Mouse (Mus musculus) MEL (cell line): Measurements from ENCODE around the gene Trpt1. TPM values are rescaled to one million over a fixed set of nuclear protein-coding genes. Genes with fewer than 3 reads are reported as not detected.

Experiments used
- DNase-seq: peaks from one replicate; pipeline ENCODE4 v3.0.0; 2011; ENCODE audit warnings: low read depth, low spot score
- H3K27ac ChIP-seq: 2 replicates; pipeline ENCODE4 v1.5.1; 2012; ENCODE audit warnings: low read depth, mild to moderate bottlenecking, control low read depth, low read length, moderate library complexity; ENCODE audit not compliant: control insufficient read depth
- H3K27me3 ChIP-seq, 2 experiments: fragments of 150-350 bp in 1 of 2; sonication (generic) in 1 of 2; 2 replicates each; pipeline ENCODE4 v1.6.1; 2012; ENCODE audit warnings: low read length in 2 of 2, mild to moderate bottlenecking in 2 of 2, improper control_type of control experiment in 1 of 2, moderate library complexity in 1 of 2; ENCODE audit not compliant: insufficient read depth in 2 of 2, control insufficient read depth in 1 of 2
- H3K36me3 ChIP-seq, 2 experiments: 2 replicates each; pipeline ENCODE4 v1.6.1; 2012 to 2014; ENCODE audit warnings: low read length in 2 of 2, improper control_type of control experiment in 1 of 2, inconsistent platforms in 1 of 2, mild to moderate bottlenecking in 1 of 2; ENCODE audit not compliant: insufficient read depth in 2 of 2, control insufficient read depth in 1 of 2
- H3K4me1 ChIP-seq, 2 experiments: fragments of 150-350 bp in 1 of 2; sonication (generic) in 1 of 2; 2 replicates each; pipeline ENCODE4 v1.6.1; 2012; ENCODE audit warnings: low read length in 2 of 2, improper control_type of control experiment in 1 of 2, mild to moderate bottlenecking in 1 of 2; ENCODE audit not compliant: insufficient read depth in 2 of 2, control insufficient read depth in 1 of 2
- H3K4me3 ChIP-seq, 2 experiments: fragments of 150-350 bp in 1 of 2; sonication (generic) in 1 of 2; 2 replicates each; pipeline ENCODE4 v1.5.1; 2012; ENCODE audit warnings: low read depth in 2 of 2, low read length in 2 of 2, mild to moderate bottlenecking in 2 of 2, moderate library complexity in 2 of 2, control low read depth in 1 of 2, improper control_type of control experiment in 1 of 2; ENCODE audit not compliant: control insufficient read depth in 1 of 2, insufficient read depth in 1 of 2
- H3K79me2 ChIP-seq: 2 replicates; pipeline ENCODE4 v1.6.1; 2012; ENCODE audit warnings: mild to moderate bottlenecking, low read length, moderate library complexity; ENCODE audit not compliant: control insufficient read depth, poor library complexity, insufficient read depth
- H3K9ac ChIP-seq: 2 replicates; pipeline ENCODE4 v1.6.1; 2012; ENCODE audit warnings: low read depth, mild to moderate bottlenecking, control low read depth, low read length, moderate library complexity; ENCODE audit not compliant: control insufficient read depth, poor library complexity, severe bottlenecking
- H3K9me3 ChIP-seq: fragments of 150-350 bp; sonication (generic); replicated peaks from 2 replicates; pipeline ENCODE4 v1.6.1; 2012; ENCODE audit warnings: mild to moderate bottlenecking, low read length, improper control_type of control experiment, moderate library complexity; ENCODE audit not compliant: insufficient read depth
- BHLHE40 ChIP-seq: IDR thresholded peaks from 2 replicates; pipeline ENCODE4 v1.6.1; 2012; ENCODE audit warnings: low read depth, mild to moderate bottlenecking, inconsistent platforms, low read length, improper control_type of control experiment, borderline replicate concordance
- CTCF ChIP-seq, 3 experiments: IDR thresholded peaks in 2 of 3; conservative IDR thresholded peaks in 1 of 3; 2 replicates each; pipeline ENCODE4 v1.5.1; 2011 to 2012; ENCODE audit warnings: low read length in 3 of 3, low read depth in 2 of 3, mild to moderate bottlenecking in 2 of 3, improper control_type of control experiment in 1 of 3, inconsistent platforms in 1 of 3, mixed read lengths in 1 of 3, moderate library complexity in 1 of 3; ENCODE audit not compliant: control insufficient read depth in 1 of 3, insufficient read depth in 1 of 3, poor library complexity in 1 of 3, severe bottlenecking in 1 of 3
- EP300 ChIP-seq, 2 experiments: IDR thresholded peaks; 2 replicates each; pipeline ENCODE4 v1.6.1; 2011; ENCODE audit warnings: improper control_type of control experiment in 2 of 2, low read length in 2 of 2, low read depth in 1 of 2, mild to moderate bottlenecking in 1 of 2
- ETS1 ChIP-seq: IDR thresholded peaks from 2 replicates; pipeline ENCODE4 v1.6.1; 2012; ENCODE audit warnings: low read depth, mild to moderate bottlenecking, inconsistent platforms, low read length, improper control_type of control experiment, moderate library complexity
- GABPA ChIP-seq: IDR thresholded peaks from 2 replicates; pipeline ENCODE4 v1.6.1; 2012; ENCODE audit warnings: low read depth, mild to moderate bottlenecking, inconsistent platforms, low read length, improper control_type of control experiment, moderate library complexity
- GATA1 ChIP-seq: IDR thresholded peaks from 2 replicates; pipeline ENCODE4 v1.6.1; 2011; ENCODE audit warnings: low read depth, low read length, improper control_type of control experiment
- HCFC1 ChIP-seq: IDR thresholded peaks from 2 replicates; pipeline ENCODE4 v1.6.1; 2012; ENCODE audit warnings: low read depth, mild to moderate bottlenecking, inconsistent platforms, low read length, improper control_type of control experiment, moderate library complexity
- MAFK ChIP-seq: IDR thresholded peaks from 2 replicates; pipeline ENCODE4 v1.6.1; 2011; ENCODE audit warnings: low read depth, mild to moderate bottlenecking, low read length, improper control_type of control experiment, borderline replicate concordance
- MAX ChIP-seq: IDR thresholded peaks from 2 replicates; pipeline ENCODE4 v1.6.1; 2011; ENCODE audit warnings: low read length, improper control_type of control experiment
- MXI1 ChIP-seq: IDR thresholded peaks from 2 replicates; pipeline ENCODE4 v1.6.1; 2011; ENCODE audit warnings: mild to moderate bottlenecking, low read depth, low read length, improper control_type of control experiment
- MYC ChIP-seq: IDR thresholded peaks from 2 replicates; pipeline ENCODE4 v1.6.1; 2011; ENCODE audit warnings: low read depth, mild to moderate bottlenecking, low read length, improper control_type of control experiment, moderate library complexity
- NRF1 ChIP-seq: IDR thresholded peaks from 2 replicates; pipeline ENCODE4 v1.6.1; 2014; ENCODE audit warnings: low read depth, mild to moderate bottlenecking, inconsistent platforms, low read length, improper control_type of control experiment, moderate library complexity; ENCODE audit not compliant: poor library complexity, insufficient read depth, severe bottlenecking
- POLR2A ChIP-seq, 2 experiments: IDR thresholded peaks; 2 replicates each; pipeline ENCODE4 v1.6.1; 2011 to 2012; ENCODE audit warnings: low read length in 2 of 2, mild to moderate bottlenecking in 2 of 2, control low read depth in 1 of 2, improper control_type of control experiment in 1 of 2, low read depth in 1 of 2, moderate library complexity in 1 of 2; ENCODE audit not compliant: control insufficient read depth in 1 of 2, insufficient read depth in 1 of 2, poor library complexity in 1 of 2
- RAD21 ChIP-seq: IDR thresholded peaks from 2 replicates; pipeline ENCODE4 v1.6.1; 2011; ENCODE audit warnings: mild to moderate bottlenecking, low read depth, low read length, improper control_type of control experiment
- RCOR1 ChIP-seq: IDR thresholded peaks from 2 replicates; pipeline ENCODE4 v1.6.1; 2012; ENCODE audit warnings: low read depth, mild to moderate bottlenecking, inconsistent platforms, low read length, improper control_type of control experiment
- SIN3A ChIP-seq: IDR thresholded peaks from 2 replicates; pipeline ENCODE4 v1.6.1; 2012; ENCODE audit warnings: low read length, improper control_type of control experiment, inconsistent platforms
- SMC3 ChIP-seq: IDR thresholded peaks from 2 replicates; pipeline ENCODE4 v1.6.1; 2011; ENCODE audit warnings: low read depth, low read length, improper control_type of control experiment
- TAL1 ChIP-seq: IDR thresholded peaks from 2 replicates; pipeline ENCODE4 v1.6.1; 2012; ENCODE audit warnings: mild to moderate bottlenecking, inconsistent platforms, low read length, moderate library complexity, mixed read lengths
- TBP ChIP-seq: IDR thresholded peaks from 2 replicates; pipeline ENCODE4 v1.8.0; 2011; ENCODE audit warnings: low read depth, low read length, improper control_type of control experiment
- TCF12 ChIP-seq: IDR thresholded peaks from 2 replicates; pipeline ENCODE4 v1.6.1; 2014; ENCODE audit warnings: low read depth, mild to moderate bottlenecking, inconsistent platforms, low read length, improper control_type of control experiment, moderate library complexity
- USF2 ChIP-seq, 2 experiments: IDR thresholded peaks; 2 replicates each; pipeline ENCODE4 v1.6.1; 2011 to 2012; ENCODE audit warnings: improper control_type of control experiment in 2 of 2, low read length in 2 of 2, borderline replicate concordance in 1 of 2, inconsistent platforms in 1 of 2, low read depth in 1 of 2, mild to moderate bottlenecking in 1 of 2; ENCODE audit not compliant: insufficient read depth in 1 of 2
- ZKSCAN1 ChIP-seq: IDR thresholded peaks from 2 replicates; pipeline ENCODE4 v1.6.1; 2012; ENCODE audit warnings: low read depth, mild to moderate bottlenecking, inconsistent platforms, low read length, improper control_type of control experiment, moderate library complexity
- polyA plus RNA-seq, 2 experiments: library from polyadenylated mRNA; stranded (reverse) in 1 of 2; unstranded in 1 of 2; fragments of >175 nt in 1 of 2; fragments of >200 nt in 1 of 2; gene quantifications; 2 replicates each; pipeline versions ENCODE4 v1.2.1 to v1.2.4; 2012; ENCODE audit warnings: low replicate concordance in 2 of 2, low read depth in 1 of 2; ENCODE audit not compliant: insufficient read length in 2 of 2, insufficient read depth in 1 of 2, missing spikeins in 1 of 2
- total RNA-seq: library from RNA; depleted of rRNA; stranded (reverse); fragments of 300-350 nt; gene quantifications from 2 replicates; pipeline ENCODE4 v1.2.3, GENCODE M21; 2012

The Trpt1 gene
- total and polyA plus RNA-seq, 3 experiments = 1.8 to 2.3 TPM; not detected in 1

DNA sequence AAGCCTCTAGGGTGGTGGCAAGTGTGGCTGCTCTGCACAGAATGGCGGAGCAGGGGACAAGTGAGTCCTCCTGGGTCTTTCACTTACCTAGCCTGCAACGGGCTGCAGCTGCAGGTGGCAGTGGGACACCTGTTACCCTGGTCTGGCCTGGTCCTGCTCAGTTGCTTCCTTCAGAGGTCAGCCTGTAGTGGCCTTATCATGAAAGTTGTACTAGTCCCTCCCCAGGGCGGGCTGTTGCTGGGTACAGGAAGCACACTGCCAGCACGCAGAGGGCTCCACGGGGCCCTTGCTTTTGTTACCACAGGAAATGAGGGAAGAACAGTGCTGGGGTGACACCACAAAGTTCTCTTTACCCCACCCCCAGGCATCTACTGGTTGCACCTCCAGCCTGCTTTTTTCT is 23.3 kb downstream of the Trpt1 start, which contains the start of gene Fermt3 (continued):
- TF ChIP-seq POLR2A (IDR thresholded peaks at IDR 0.05; ENCODE audit: control insufficient read depth in 1 of 2, insufficient read depth in 1 of 2, low read depth in 1 of 2, low read length in 2 of 2, poor library complexity in 1 of 2) = peak in 1 of 2 experiments; percentile 95; a peak in 3 of 4 replicates
- 0 out of 2 replicates have a peak, but pooled peaks have one; percentile 4 for TF ChIP-seq NRF1
- no peak for TF ChIP-seq CTCF (IDR thresholded peaks at IDR 0.05 in 2 of 3, conservative IDR thresholded peaks at IDR 0.05 in 1 of 3; ENCODE audit: control insufficient read depth in 1 of 3, insufficient read depth in 1 of 3, low read depth in 2 of 3, low read length in 3 of 3, poor library complexity in 1 of 3, severe bottlenecking in 1 of 3)
- peak; percentile 75; the same call in 1 of the 2 replicates for TF ChIP-seq MXI1
- TF ChIP-seq TBP = peak; percentile 88
- TF ChIP-seq EP300 (IDR thresholded peaks at IDR 0.05; ENCODE audit: low read depth in 1 of 2, low read length in 2 of 2) = peak in 1 of 2 experiments; percentile 60; a peak in 2 of 4 replicates
- no peak for TF ChIP-seq ZKSCAN1
- peak; percentile 69 for TF ChIP-seq TCF12
- peak; percentile 80 for TF ChIP-seq MYC
- peak; percentile 85 for TF ChIP-seq SIN3A
- TF ChIP-seq MAFK = no peak
- peak; percentile 45; the same call in 1 of the 2 replicates for TF ChIP-seq GATA1
- no peak for TF ChIP-seq RAD21

DNA sequence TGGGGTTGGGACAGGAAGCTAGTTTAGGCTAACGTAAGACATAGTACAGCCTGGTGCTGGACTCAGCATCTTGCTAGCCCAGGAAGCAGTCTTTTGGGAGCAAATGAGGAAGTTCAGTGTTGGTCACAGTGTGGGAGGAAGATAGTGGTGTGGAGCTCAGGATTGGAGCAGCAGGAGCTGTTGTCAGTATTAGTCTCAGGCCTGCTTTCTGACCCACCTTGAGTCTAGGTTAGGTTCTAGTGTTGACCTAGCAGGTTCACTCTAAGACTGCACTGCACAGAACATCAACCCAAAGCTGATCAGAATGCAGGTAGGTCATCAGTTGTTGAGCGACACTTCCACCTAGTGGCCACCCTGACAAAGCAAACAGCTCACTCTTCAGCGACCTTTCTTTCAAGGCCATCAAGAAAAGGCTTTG is 24.3 kb downstream of the Trpt1 start:
- peaks cover 6 to 36% of the 10 kb centered on the region in 2 experiments for H3K36me3 ChIP-seq
- no peaks in the 10 kb centered on the region for H3K27me3 ChIP-seq
- peak overlapping the region; percentile 99 for H3K27ac ChIP-seq
- H3K4me3 ChIP-seq = no peak overlapping the region; a peak in 2 of 4 replicates
- TF ChIP-seq MAX (0 out of 2 replicates have a peak, but pooled peaks have one; percentile 31), GABPA (no peak), TBP (peak; percentile 51; the same call in 1 of the 2 replicates), CTCF (IDR thresholded peaks at IDR 0.05 in 2 of 3, conservative IDR thresholded peaks at IDR 0.05 in 1 of 3; ENCODE audit: control insufficient read depth in 1 of 3, insufficient read depth in 1 of 3, low read depth in 2 of 3, low read length in 3 of 3, poor library complexity in 1 of 3, severe bottlenecking in 1 of 3) (peak; percentile 51 to 69 (median 64)), SMC3 (peak; percentile 27; the same call in 1 of the 2 replicates), HCFC1 (peak; percentile 45), TAL1 (peak; percentile 45; the same call in 1 of the 2 replicates), MYC (0 out of 2 replicates have a peak, but pooled peaks have one; percentile 24), GATA1 (peak; percentile 72), BHLHE40 (no peak), EP300 (IDR thresholded peaks at IDR 0.05; ENCODE audit: low read depth in 1 of 2, low read length in 2 of 2) (peak; percentile 33 to 71; a peak in 3 of 4 replicates), SIN3A (no peak), USF2 (IDR thresholded peaks at IDR 0.05; ENCODE audit: borderline replicate concordance in 1 of 2, insufficient read depth in 1 of 2, low read depth in 1 of 2, low read length in 2 of 2) (no peak), ETS1 (no peak), RCOR1 (0 out of 2 replicates have a peak, but pooled peaks have one; percentile 60), RAD21 (peak; percentile 42)
- H3K9me3 ChIP-seq = no peaks in the 10 kb centered on the region
- peaks cover 9 to 28% of the 10 kb centered on the region in 2 experiments for H3K4me1 ChIP-seq
- H3K9ac ChIP-seq = peak overlapping the region; percentile 96; the same call in 1 of the 2 replicates
- H3K79me2 ChIP-seq = peaks cover 25% of the 10 kb centered on the region
- peak; percentile 85 for DNase-seq
